Mouse (Mus musculus): ENCODE data around the gene Slc27a5. TPM values are rescaled to one million over a fixed set of nuclear protein-coding genes. Genes with fewer than 3 reads are reported as not detected.

Slc27a5 gene
- polyA plus RNA-seq, 1 experiment from 2014 or later: not detected

GRCm38 (mm10) chr7:12986906-12987305, 11.1 kb downstream of the Slc27a5 start:
- DNase-seq (ENCODE audit: low spot score) (no peak), ATAC-seq (ENCODE audit: low FRiP score) (no peak)
- 86% methylated on average over 8 of the region's 8 CpGs for WGBS
- no peaks in the 10 kb centered on the region for H3K27me3 ChIP-seq (ENCODE audit: control insufficient read depth, insufficient read depth, low read length)
- no peak overlapping the region for H3K9ac ChIP-seq (ENCODE audit: low read depth, low read length)
- no peak overlapping the region for H3K4me2 ChIP-seq (replicated peaks; ENCODE audit: low read depth, low read length)
- H3K27ac ChIP-seq (ENCODE audit: low read depth, low read length): no peak overlapping the region
- no peaks in the 10 kb centered on the region for H3K9me3 ChIP-seq (ENCODE audit: control insufficient read depth, low read length)
- H3K36me3 ChIP-seq (ENCODE audit: control insufficient read depth, insufficient read depth, low read length): no peaks in the 10 kb centered on the region
- H3K4me3 ChIP-seq (ENCODE audit: low read depth, low read length): no peak overlapping the region
- no peaks in the 10 kb centered on the region for H3K4me1 ChIP-seq (replicated peaks; ENCODE audit: control insufficient read depth, insufficient read depth, low read length)

GRCm38 (mm10) chr7:12985724-12986123, 12.3 kb downstream of the Slc27a5 start:
- no peak overlapping the region for H3K27ac ChIP-seq (ENCODE audit: low read depth, low read length)
- no peak for ATAC-seq (ENCODE audit: low FRiP score)

GRCm38 (mm10) chr7:12980291-12980690, 17.7 kb downstream of the Slc27a5 start:
- no peak overlapping the region for H3K9ac ChIP-seq (ENCODE audit: low read depth, low read length)
- no peaks in the 10 kb centered on the region; the same call in 1 of the 2 replicates for H3K4me1 ChIP-seq (replicated peaks; ENCODE audit: control insufficient read depth, insufficient read depth, low read length)
- H3K9me3 ChIP-seq (ENCODE audit: control insufficient read depth, low read length): no peaks in the 10 kb centered on the region
- DNase-seq (ENCODE audit: low spot score) (no peak), ATAC-seq (ENCODE audit: low FRiP score) (no peak)
- no peaks in the 10 kb centered on the region for H3K27me3 ChIP-seq (ENCODE audit: control insufficient read depth, insufficient read depth, low read length)
- no peaks in the 10 kb centered on the region for H3K36me3 ChIP-seq (ENCODE audit: control insufficient read depth, insufficient read depth, low read length)
- H3K4me2 ChIP-seq (replicated peaks; ENCODE audit: low read depth, low read length): no peak overlapping the region
- H3K27ac ChIP-seq (ENCODE audit: low read depth, low read length): no peak overlapping the region
- 87% methylated on average over 7 of the region's 7 CpGs for WGBS
- H3K4me3 ChIP-seq (ENCODE audit: low read depth, low read length): no peak overlapping the region

More at GRCm38 (mm10) chr7:12985724-12986123, 12.3 kb downstream of the Slc27a5 start:
- H3K27me3 ChIP-seq (ENCODE audit: control insufficient read depth, insufficient read depth, low read length): no peaks in the 10 kb centered on the region
- no peaks in the 10 kb centered on the region for H3K9me3 ChIP-seq (ENCODE audit: control insufficient read depth, low read length)
- no peaks in the 10 kb centered on the region for H3K4me1 ChIP-seq (replicated peaks; ENCODE audit: control insufficient read depth, insufficient read depth, low read length)
- no peak overlapping the region for H3K9ac ChIP-seq (ENCODE audit: low read depth, low read length)
- no peak for DNase-seq (ENCODE audit: low spot score)
- H3K36me3 ChIP-seq (ENCODE audit: control insufficient read depth, insufficient read depth, low read length): no peaks in the 10 kb centered on the region
- 88% methylated on average over 1 of the region's 1 CpGs for WGBS
- no peak overlapping the region for H3K4me3 ChIP-seq (ENCODE audit: low read depth, low read length)
- H3K4me2 ChIP-seq (replicated peaks; ENCODE audit: low read depth, low read length): no peak overlapping the region

GRCm38 (mm10) chr7:12979776-12980175, 18.2 kb downstream of the Slc27a5 start:
- WGBS: 88% methylated on average over 6 of the region's 6 CpGs
- no peak overlapping the region for H3K4me2 ChIP-seq (replicated peaks; ENCODE audit: low read depth, low read length)
- DNase-seq (ENCODE audit: low spot score) (no peak), ATAC-seq (ENCODE audit: low FRiP score) (no peak)
- no peak overlapping the region for H3K4me3 ChIP-seq (ENCODE audit: low read depth, low read length)
- no peaks in the 10 kb centered on the region for H3K27me3 ChIP-seq (ENCODE audit: control insufficient read depth, insufficient read depth, low read length)
- H3K27ac ChIP-seq (ENCODE audit: low read depth, low read length): no peak overlapping the region
- H3K4me1 ChIP-seq (replicated peaks; ENCODE audit: control insufficient read depth, insufficient read depth, low read length): no peaks in the 10 kb centered on the region; the same call in 1 of the 2 replicates
- H3K9me3 ChIP-seq (ENCODE audit: control insufficient read depth, low read length): no peaks in the 10 kb centered on the region
- H3K36me3 ChIP-seq (ENCODE audit: control insufficient read depth, insufficient read depth, low read length): no peaks in the 10 kb centered on the region
- no peak overlapping the region for H3K9ac ChIP-seq (ENCODE audit: low read depth, low read length)

GRCm38 (mm10) chr7:12978931-12979722, 18.9 kb downstream of the Slc27a5 start:
- DNase-seq (ENCODE audit: low spot score): no peak
- no peaks in the 10 kb centered on the region for H3K27me3 ChIP-seq (ENCODE audit: control insufficient read depth, insufficient read depth, low read length)
- WGBS: 91% methylated on average over 18 of the region's 18 CpGs

GRCm38 (mm10) chr7:12977682-12978389, 20.2 kb downstream of the Slc27a5 start, which contains the start of gene Zfp446:
TSS of gene Zfp446 (plus strand) at chr7:12977848.
- Histone ChIP-seq H3K27ac (ENCODE audit: low read depth, low read length) (peak within 1 kb of the TSS; percentile 89), H3K4me1 (replicated peaks; ENCODE audit: control insufficient read depth, insufficient read depth, low read length) (no peaks in the 10 kb centered on the region; the same call in 1 of the 2 replicates), H3K9ac (ENCODE audit: low read depth, low read length) (peak within 1 kb of the TSS; percentile 69), H3K36me3 (ENCODE audit: control insufficient read depth, insufficient read depth, low read length) (no peaks in the 10 kb centered on the region), H3K4me2 (replicated peaks; ENCODE audit: low read depth, low read length) (peak within 1 kb of the TSS; percentile 77), H3K27me3 (ENCODE audit: control insufficient read depth, insufficient read depth, low read length) (no peaks in the 10 kb centered on the region), H3K9me3 (ENCODE audit: control insufficient read depth, low read length) (no peaks in the 10 kb centered on the region), H3K4me3 (ENCODE audit: low read depth, low read length) (peak within 1 kb of the TSS; percentile 65)
- 0% methylated on average over 47 of the region's 49 CpGs for WGBS
- DNase-seq (ENCODE audit: low spot score) (peak; percentile 95), ATAC-seq (ENCODE audit: low FRiP score) (peak; percentile 100)

More at GRCm38 (mm10) chr7:12978931-12979722, 18.9 kb downstream of the Slc27a5 start:
- no peaks in the 10 kb centered on the region for H3K36me3 ChIP-seq (ENCODE audit: control insufficient read depth, insufficient read depth, low read length)
- H3K27ac ChIP-seq (ENCODE audit: low read depth, low read length): no peak overlapping the region
- ATAC-seq (ENCODE audit: low FRiP score): no peak
- H3K4me2 ChIP-seq (replicated peaks; ENCODE audit: low read depth, low read length): no peak overlapping the region
- H3K9me3 ChIP-seq (ENCODE audit: control insufficient read depth, low read length): no peaks in the 10 kb centered on the region
- H3K4me3 ChIP-seq (ENCODE audit: low read depth, low read length): no peak overlapping the region; the same call in 1 of the 2 replicates
- H3K9ac ChIP-seq (ENCODE audit: low read depth, low read length): peak overlapping the region; percentile 69; the same call in 1 of the 2 replicates
- H3K4me1 ChIP-seq (replicated peaks; ENCODE audit: control insufficient read depth, insufficient read depth, low read length): no peaks in the 10 kb centered on the region; the same call in 1 of the 2 replicates

GRCm38 (mm10) chr7:12970906-12971305, 27.1 kb downstream of the Slc27a5 start:
- ATAC-seq (ENCODE audit: low FRiP score): no peak
- H3K4me3 ChIP-seq (ENCODE audit: low read depth, low read length): no peak overlapping the region
- peaks cover 3% of the 10 kb centered on the region; the same call in 1 of the 2 replicates for H3K36me3 ChIP-seq (ENCODE audit: control insufficient read depth, insufficient read depth, low read length)
- H3K9me3 ChIP-seq (ENCODE audit: control insufficient read depth, low read length): no peaks in the 10 kb centered on the region
- no peaks in the 10 kb centered on the region for H3K27me3 ChIP-seq (ENCODE audit: control insufficient read depth, insufficient read depth, low read length)
- no peak overlapping the region for H3K27ac ChIP-seq (ENCODE audit: low read depth, low read length)
- no peak overlapping the region for H3K4me2 ChIP-seq (replicated peaks; ENCODE audit: low read depth, low read length)
- H3K9ac ChIP-seq (ENCODE audit: low read depth, low read length): no peak overlapping the region
- no peaks in the 10 kb centered on the region for H3K4me1 ChIP-seq (replicated peaks; ENCODE audit: control insufficient read depth, insufficient read depth, low read length)
- 90% methylated on average over 25 of the region's 25 CpGs for WGBS
- DNase-seq (ENCODE audit: low spot score): no peak

- Histone ChIP-seq H3K9ac (ENCODE audit: low read depth, low read length) (peak overlapping the region; percentile 96), H3K36me3 (ENCODE audit: control insufficient read depth, insufficient read depth, low read length) (no peaks in the 10 kb centered on the region; the same call in 1 of the 2 replicates), H3K27ac (ENCODE audit: low read depth, low read length) (peak overlapping the region; percentile 67), H3K27me3 (ENCODE audit: control insufficient read depth, insufficient read depth, low read length) (no peaks in the 10 kb centered on the region), H3K4me3 (ENCODE audit: low read depth, low read length) (peak overlapping the region; percentile 84), H3K4me2 (replicated peaks; ENCODE audit: low read depth, low read length) (peak overlapping the region; percentile 87), H3K4me1 (replicated peaks; ENCODE audit: control insufficient read depth, insufficient read depth, low read length) (peaks cover 4% of the 10 kb centered on the region; the same call in 1 of the 2 replicates), H3K9me3 (ENCODE audit: control insufficient read depth, low read length) (no peaks in the 10 kb centered on the region)
- DNase-seq (ENCODE audit: low spot score) (peak; percentile 63), ATAC-seq (ENCODE audit: low FRiP score) (peak; percentile 68)
- 1% methylated on average over 25 of the region's 29 CpGs for WGBS
These were observed 31.7 kb downstream of the Slc27a5 start for GRCm38 (mm10) chr7:12966104-12966845.
